Mouse (Mus musculus): ENCODE data around the gene Celf6.

Celf6 gene

DNA sequence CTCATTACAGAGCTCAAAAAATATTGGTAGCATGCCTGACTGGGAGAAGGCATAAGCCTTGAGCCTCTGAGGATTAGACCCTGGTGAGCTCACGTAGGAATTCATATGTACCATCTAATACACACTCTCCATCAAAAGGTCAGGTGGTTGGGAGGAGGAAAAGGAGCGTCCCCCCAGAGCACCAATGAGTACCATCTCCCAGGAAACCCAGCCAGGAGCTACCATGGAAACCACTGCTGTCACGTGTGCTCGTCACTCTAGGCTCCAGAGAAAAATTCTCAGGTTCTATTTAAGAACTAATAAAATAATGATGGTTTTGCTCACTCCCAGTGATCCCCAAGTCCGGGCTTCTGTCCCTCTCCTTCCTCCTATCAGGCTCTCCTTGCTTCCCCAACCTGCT is 10.5 kb downstream of the Celf6 start:
- DNase-seq (ENCODE audit: low read depth), result no peak

DNA sequence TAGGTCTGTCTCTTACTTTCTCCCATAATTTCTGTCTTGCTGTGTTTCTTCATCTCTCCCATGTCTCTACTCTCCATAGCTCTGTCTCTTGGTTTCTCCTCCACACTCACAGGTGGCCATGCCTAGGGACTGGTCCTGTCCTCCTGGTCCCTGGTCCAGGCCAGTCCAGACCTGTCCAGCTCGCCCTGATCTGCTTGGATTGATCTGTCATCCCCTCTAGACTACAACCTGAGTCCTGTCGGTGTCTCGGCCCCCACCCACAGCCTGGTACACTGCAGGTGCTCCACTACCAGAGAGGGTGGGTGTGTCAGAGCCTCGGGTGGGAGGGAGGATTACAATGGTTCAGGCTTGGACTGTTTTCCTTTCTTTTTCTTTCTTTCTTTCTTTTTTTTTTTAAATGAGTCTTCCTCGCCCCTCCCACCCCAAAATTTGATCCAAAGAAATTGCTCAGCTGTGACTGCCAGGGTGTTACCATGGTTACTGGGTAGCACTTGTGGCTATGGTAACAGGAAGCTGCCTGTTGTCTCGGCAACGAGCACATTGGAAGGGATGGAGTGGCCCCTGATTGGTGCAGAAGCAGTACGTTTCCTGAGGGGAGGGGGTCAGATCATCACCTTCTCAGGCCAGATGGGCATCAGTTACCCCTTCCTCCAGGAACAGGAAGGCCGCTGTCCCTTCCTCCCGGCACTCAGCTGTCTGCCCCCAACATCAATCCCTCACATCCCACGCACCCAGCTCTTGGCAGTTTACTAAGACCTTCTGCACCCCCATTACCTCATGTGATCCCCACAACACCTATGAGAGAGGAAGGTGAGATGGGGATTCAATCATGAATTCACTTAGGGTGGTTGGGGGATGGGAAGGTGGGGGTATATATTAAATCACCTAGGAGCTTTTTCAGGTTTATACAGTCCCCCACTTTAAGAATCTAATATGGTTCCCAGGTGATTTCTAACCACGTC is 11.3 kb downstream of the Celf6 start:
- DNase-seq (ENCODE audit: low read depth), result no peak

DNA sequence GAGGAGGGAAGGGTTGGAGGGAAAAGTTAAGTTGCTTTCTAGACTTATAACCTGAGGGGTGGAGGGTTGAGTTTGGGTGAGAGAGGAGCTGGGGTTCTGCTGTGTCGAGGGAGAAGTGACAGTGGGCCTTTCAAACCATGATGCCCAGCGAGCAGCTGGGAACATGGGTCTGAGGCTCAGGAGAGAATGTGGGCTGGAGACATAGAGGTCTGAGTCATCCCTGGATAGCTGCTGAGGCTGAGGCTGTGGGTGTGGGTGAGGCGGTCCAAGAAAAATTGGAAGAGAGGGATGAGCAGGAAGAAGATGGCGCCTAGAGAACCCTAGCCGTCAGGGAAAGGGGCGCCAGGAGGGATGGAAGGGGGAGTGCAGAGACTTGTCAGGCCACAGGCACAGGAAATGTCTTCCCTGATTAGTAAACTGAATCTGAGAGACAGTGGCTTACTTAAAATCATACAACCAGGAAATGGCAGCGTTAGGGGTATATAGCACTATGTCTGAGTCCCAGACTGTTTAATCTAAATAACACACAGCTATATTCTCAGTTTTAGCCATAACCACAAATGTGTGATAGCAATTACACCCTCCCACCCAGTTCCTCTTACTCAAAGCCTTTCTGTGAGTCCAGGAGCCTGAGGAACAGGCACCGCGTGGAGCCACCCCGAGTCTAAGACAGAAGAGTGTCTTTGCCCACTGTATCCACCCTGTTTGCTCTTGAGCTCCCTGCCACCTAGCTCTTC is 12.2 kb downstream of the Celf6 start:
- DNase-seq (ENCODE audit: low read depth), result no peak

DNA sequence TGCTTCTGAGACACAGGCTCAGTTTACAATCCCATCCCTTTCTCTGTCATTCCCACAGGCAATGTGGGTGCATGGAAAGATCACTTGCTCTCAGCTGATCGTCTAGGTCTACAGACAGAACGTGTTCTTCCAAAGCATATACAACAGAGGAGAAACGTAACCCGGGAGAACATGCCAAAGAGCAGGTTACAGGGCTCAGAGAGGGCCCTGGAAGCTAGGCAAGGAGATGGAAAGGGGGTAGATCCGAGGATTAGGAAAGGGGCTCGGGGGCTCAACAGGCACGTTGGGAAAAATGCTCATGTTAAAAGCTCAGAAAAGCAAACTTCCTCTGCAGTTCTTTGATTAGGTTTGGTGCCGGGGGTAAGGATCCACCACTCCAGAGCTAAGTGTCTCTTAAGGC is 23.9 kb downstream of the Celf6 start:
- no peak for DNase-seq (ENCODE audit: low read depth)

DNA sequence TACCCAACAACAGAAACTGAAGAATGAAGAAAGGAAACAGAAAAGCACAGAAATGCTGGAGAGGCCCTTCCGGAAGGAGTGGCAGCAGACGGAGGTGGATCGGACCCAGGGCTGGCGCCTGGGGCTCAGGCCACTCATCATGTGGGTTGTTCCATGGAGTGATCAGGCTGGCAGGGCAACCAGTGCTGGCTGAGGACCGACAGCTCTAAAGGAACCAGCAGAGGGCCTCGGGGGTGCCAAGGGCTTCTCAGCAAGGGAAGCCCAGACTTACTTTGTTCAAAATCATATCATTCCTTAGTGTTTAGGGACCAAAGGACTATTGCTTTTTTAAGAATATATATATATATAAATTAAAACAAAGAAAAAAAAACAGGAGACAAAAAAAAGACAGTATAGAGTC is 28.2 kb downstream of the Celf6 start:
- DNase-seq (ENCODE audit: low read depth), result no peak

DNA sequence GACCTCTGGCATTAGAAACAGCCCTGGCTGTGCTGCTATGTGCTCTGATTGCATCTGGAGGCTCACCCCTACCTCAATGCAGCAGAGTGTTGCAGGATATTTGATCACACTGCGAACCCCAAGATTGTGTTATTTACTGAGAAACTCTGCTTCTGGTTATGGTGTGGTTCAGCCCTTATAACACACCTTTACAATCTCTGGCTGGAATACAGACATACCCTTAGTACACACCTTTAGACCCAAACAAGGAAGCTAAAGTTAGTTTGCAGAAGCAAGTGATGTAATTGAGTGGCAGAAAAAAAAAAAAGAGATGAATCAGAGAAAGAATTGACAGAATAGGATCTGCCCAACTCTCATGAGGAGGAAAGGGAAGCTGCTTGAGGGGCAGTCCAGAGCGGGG is 33.2 kb downstream of the Celf6 start:
- DNase-seq (ENCODE audit: low read depth), result no peak

DNA sequence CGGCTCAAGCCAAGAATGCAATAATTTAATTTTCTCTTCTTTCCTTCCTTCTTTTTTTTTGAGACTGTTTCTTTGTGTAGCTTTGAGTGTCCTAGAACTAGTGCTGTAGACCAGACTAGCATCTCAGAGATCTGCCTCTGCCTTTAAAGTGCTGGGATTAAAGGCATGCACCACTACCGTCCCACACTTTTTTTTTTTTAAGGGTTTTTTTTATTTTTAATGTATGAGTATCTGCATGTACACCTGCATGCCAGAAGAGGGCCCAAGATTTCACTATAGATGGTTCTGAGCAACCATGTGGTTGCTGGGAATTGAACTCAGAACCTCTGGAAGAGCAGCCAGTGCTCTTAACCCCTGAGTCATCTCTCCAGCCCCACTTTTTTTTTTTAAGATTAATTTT is 38.1 kb downstream of the Celf6 start:
- no peak for DNase-seq (ENCODE audit: low read depth)

- DNase-seq (ENCODE audit: low read depth), result peak; percentile 100
Observed at GRCm38 (mm10) chr9:59616622-59617306, 39.0 kb downstream of the Celf6 start, which contains the start of gene Parp6. Gene Parp6, plus strand, starts transcription at chr9:59617284.

DNA sequence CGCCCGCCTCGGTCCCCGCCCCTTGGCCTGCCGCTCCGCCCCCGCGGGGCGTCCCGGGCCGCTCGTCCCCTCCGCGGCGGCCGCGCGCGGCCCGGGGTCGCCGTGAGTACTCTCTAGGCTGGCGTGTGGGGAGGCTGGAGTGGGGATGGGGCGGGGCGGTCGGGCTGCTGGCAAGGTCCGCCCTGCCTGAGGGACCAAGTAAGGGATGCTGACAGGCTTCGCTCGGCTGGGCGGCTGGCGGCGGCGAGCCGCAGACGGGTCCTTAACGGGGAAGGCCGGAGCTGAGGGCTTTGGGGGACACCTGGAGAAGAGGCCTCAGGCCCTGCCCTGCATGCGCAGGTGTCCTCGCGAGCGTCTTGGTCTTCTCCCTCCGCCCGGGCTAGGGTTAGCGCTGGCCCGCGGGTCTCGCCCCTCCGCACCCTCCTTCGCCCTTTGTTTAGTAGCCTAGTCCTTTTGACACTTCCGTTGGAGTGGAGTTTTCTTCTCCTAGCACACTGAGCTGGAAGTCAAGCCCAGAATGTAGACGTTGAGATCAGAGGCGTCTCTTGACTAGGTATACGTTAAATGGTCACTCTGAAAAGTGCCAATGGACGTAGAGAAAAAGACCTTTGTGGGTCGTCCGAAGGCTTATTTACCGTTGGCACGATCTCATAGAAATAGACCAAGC is 39.7 kb downstream of the Celf6 start:
- DNase-seq (ENCODE audit: low read depth), result no peak

GRCm38 (mm10) chr9:59638372-59638771 is 60.7 kb downstream of the Celf6 start:
- DNase-seq (ENCODE audit: low read depth), result no peak

DNA sequence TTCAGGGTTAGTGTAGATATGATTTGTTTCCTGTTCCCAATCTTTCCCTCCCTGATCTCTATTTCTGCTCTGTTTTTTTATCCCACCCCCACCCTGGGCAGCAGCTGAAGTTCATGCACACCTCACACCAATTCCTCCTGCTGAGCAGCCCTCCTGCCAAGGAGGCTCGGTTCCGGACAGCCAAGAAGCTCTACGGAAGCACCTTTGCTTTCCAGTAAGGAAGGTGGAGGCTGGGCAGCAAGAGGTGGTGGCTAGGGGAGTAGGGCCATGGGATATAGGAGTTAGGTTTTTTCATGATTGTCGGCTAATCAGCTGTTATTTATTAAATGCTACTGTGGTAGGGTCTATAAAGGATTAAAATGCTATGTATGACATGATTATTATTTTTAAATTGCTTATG is 62.2 kb downstream of the Celf6 start:
- DNase-seq (ENCODE audit: low read depth), result no peak

GRCm38 (mm10) chr9:59641320-59641719 is 63.6 kb downstream of the Celf6 start:
- DNase-seq (ENCODE audit: low read depth), result no peak

GRCm38 (mm10) chr9:59649911-59650310 is 72.2 kb downstream of the Celf6 start:
- DNase-seq (ENCODE audit: low read depth), result no peak

- no peak for DNase-seq (ENCODE audit: low read depth)
Observed at GRCm38 (mm10) chr9:59653371-59653770, 75.7 kb downstream of the Celf6 start.

GRCm38 (mm10) chr9:59654450-59654983 is 76.8 kb downstream of the Celf6 start:
- no peak for DNase-seq (ENCODE audit: low read depth)

- DNase-seq (ENCODE audit: low read depth), result peak; percentile 99
Observed at GRCm38 (mm10) chr9:59655958-59656634, 78.4 kb downstream of the Celf6 start, which contains the start of gene Pkm. Gene Pkm, plus strand, starts transcription at chr9:59656368.

All from naive thymus-derived CD4-positive, alpha-beta T cell, adult 2 months (primary cell).